In the genomic region with DNA sequence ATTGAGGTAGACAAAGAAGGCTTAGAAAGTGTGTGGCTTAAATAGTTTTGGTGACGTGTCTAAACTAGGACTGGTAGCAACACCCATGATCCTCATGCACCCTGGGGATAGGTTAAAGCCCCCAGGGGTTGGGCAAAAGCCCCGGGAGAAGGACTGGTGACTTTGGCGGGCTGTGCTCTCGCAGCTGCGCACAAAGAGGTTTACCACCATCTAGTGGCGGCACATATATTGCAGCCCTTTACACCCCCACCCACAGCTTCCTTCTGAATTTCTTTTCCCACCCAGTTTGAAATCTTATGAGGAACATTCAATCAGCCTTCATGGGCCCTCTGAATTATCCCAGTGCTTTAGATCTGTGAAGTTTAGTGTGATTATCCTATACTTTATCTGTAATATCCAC, we compare ENCODE assay signal across 8 mouse cellular contexts.
A peak's percentile ranks its signal among the peaks of the same experiment; 100 is the strongest.
DNase-seq lines count a peak whose midpoint lies in the region; ATAC-seq and TF ChIP-seq lines count a peak whose summit lies in the region.
"Not testable (repeated sequence)": the region's sequence is repeated elsewhere in the genome, so short reads cannot be mapped to it uniquely, and the experiment has no call there.

No protein-coding gene starts in this region.

- peak; percentile 37 for TF ChIP-seq CTCF in kidney, adult 2 months (conservative IDR thresholded peaks at IDR 0.05; ENCODE audit: insufficient read depth, insufficient read length, low read depth, low read length)

- 7% methylated on average over 6 of the region's 6 CpGs for WGBS in embryonic facial prominence, embryonic 10.5 days
- 5% methylated on average over 6 of the region's 6 CpGs for WGBS in heart, embryonic 15.5 days
- WGBS in kidney, adult 2 months: 6% methylated on average over 6 of the region's 6 CpGs
- WGBS in limb, embryonic 13.5 days: 7% methylated on average over 6 of the region's 6 CpGs

- not testable (repeated sequence) for H3K9me3 ChIP-seq in embryonic facial prominence, embryonic 10.5 days; heart, embryonic 15.5 days (replicated peaks); limb, embryonic 13.5 days

- not testable (repeated sequence) for TF ChIP-seq POLR2A in kidney, adult 2 months (IDR thresholded peaks at IDR 0.05; ENCODE audit: low read depth, low read length)

- H3K36me3 ChIP-seq in embryonic facial prominence, embryonic 10.5 days (replicated peaks); heart, embryonic 15.5 days; kidney, adult 2 months (ENCODE audit: control insufficient read depth, insufficient read depth, low read length); limb, embryonic 13.5 days: not testable (repeated sequence)

- not testable (repeated sequence) for H3K27ac ChIP-seq in embryonic facial prominence, embryonic 10.5 days (replicated peaks); heart, embryonic 15.5 days; kidney, adult 2 months (ENCODE audit: insufficient read depth, low read depth, low read length); limb, embryonic 13.5 days

- ATAC-seq in heart, embryonic 15.5 days (replicated peaks; ENCODE audit: insufficient number of reproducible peaks, insufficient read depth, low FRiP score, low read depth); limb, embryonic 13.5 days (ENCODE audit: low FRiP score, low read depth): not testable (repeated sequence)

- H3K4me3 ChIP-seq in embryonic facial prominence, embryonic 10.5 days; kidney, adult 2 months (ENCODE audit: insufficient read depth, low read depth, low read length); limb, embryonic 13.5 days: not testable (repeated sequence)
- peak overlapping the region; percentile 31; the same call in 1 of the 2 replicates for H3K4me3 ChIP-seq in heart, embryonic 15.5 days

- not testable (repeated sequence) for H3K27me3 ChIP-seq in embryonic facial prominence, embryonic 10.5 days (replicated peaks; ENCODE audit: low read depth, poor library complexity, severe bottlenecking); heart, embryonic 15.5 days; kidney, adult 2 months (replicated peaks; ENCODE audit: control insufficient read depth, insufficient read depth, low read length); limb, embryonic 13.5 days

- DNase-seq in NIH3T3 (ENCODE audit: low read depth): peak; percentile 26
- DNase-seq in embryonic facial prominence, embryonic 10.5 days (ENCODE audit: low spot score): peak; percentile 9
- peak; percentile 14 for DNase-seq in kidney, adult 2 months
- DNase-seq in lung, postnatal 10 days: peak; percentile 31
- DNase-seq in right cerebral cortex, postnatal 4 days: peak; percentile 8
- DNase-seq in urinary bladder, postnatal 14 days (ENCODE audit: low spot score): peak; percentile 18

- not testable (repeated sequence) for H3K9ac ChIP-seq in heart, embryonic 15.5 days; limb, embryonic 13.5 days

- peak overlapping the region; percentile 52 for H3K4me2 ChIP-seq in heart, embryonic 15.5 days
- H3K4me2 ChIP-seq in limb, embryonic 13.5 days (replicated peaks): peak overlapping the region; percentile 44

- not testable (repeated sequence) for H3K4me1 ChIP-seq in embryonic facial prominence, embryonic 10.5 days; heart, embryonic 15.5 days (replicated peaks); kidney, adult 2 months (ENCODE audit: control insufficient read depth, insufficient read depth, low read length); limb, embryonic 13.5 days
